Mouse (Mus musculus) hematopoietic stem cell, adult 5-6 weeks (primary cell): ENCODE data around the gene Fcgr1. TPM values are rescaled to one million over a fixed set of nuclear protein-coding genes. Genes with fewer than 3 reads are reported as not detected.

Experiments
- ATAC-seq, 2 experiments: fragments of 125-278 bp in 1 of 2; replicated peaks in 1 of 2; 2 replicates each; pipeline ENCODE4 v1.8.0; 2016 to 2017; ENCODE audit warnings: inconsistent platforms in 2 of 2, mild to moderate bottlenecking in 2 of 2, moderate number of reproducible peaks in 2 of 2, low read depth in 1 of 2, moderate TSS enrichment in 1 of 2; ENCODE audit not compliant: low FRiP score in 2 of 2, poor library complexity in 2 of 2, severe bottlenecking in 2 of 2, insufficient read depth in 1 of 2, low TSS enrichment in 1 of 2
- total RNA-seq: library from RNA; stranded (forward); fragments of 172-1452, 232-1000 nt; gene quantifications from 2 replicates; pipeline ENCODE4 v1.2.3, GENCODE M21; 2017

Fcgr1 gene
- total RNA-seq, 1 experiment from 2014 or later, result 4.9 TPM

DNA sequence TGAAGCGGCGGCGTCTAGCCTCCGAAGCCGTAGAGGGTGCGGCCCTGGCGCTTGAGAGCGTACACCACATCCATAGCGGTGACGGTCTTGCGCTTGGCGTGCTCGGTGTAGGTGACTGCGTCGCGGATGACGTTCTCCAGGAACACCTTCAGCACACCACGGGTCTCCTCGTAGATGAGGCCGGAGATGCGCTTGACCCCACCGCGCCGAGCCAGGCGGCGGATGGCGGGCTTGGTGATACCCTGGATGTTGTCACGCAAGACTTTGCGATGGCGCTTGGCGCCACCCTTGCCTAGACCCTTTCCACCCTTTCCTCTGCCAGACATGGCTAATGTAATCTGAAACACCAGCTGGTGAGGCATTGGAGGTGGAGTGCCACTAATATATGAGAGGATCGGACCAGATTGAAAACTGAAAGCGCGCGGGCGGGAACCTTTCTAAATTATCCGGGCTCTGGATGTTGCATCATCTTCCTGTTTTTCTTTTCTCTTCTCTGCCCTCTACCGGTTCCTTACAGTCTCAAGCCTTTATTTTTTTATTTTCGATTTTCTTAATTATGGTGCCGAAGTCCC is 30.7 kb downstream of the Fcgr1 start, which contains the start of gene Hist2h4:
TSS of gene Hist2h4 (minus strand) at position 333 of the 572 bp plus-strand sequence.
- ATAC-seq, result peak; percentile 87 to 89

DNA sequence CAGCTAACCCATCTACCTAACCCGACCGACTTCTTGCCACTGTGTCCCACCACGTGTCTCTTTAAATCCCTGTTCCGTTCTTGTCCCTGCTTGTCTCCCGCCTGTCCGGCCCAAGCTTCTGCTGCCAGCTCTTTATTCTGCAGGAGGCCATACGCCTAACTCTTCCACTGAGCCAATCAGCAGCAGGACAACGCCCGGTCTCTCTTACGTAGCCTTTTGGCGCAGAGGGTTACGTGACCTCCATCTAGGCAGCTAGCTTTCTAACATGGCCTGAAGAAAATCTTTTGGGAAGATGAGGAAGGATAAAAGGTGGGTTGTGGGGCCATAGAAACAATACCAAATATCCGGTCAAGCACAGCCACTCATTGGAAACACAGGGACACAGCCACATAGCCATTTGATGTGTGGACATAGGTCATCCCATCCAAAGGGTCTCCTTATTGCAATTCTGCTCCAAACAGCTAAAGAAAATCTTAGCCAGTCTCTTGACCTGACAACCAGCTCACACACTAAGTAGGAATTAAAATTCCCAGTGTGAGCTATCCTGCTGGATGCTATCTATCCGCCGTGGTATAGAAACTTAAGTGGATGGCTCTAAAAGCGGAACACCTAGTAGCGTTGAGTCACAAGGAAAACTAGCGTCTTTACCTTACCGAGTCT is 31.4 kb downstream of the Fcgr1 start:
- ATAC-seq, result peak; percentile 61 to 70

GRCm38 (mm10) chr3:96261623-96262022 is 32.1 kb downstream of the Fcgr1 start:
- no peak for ATAC-seq

DNA sequence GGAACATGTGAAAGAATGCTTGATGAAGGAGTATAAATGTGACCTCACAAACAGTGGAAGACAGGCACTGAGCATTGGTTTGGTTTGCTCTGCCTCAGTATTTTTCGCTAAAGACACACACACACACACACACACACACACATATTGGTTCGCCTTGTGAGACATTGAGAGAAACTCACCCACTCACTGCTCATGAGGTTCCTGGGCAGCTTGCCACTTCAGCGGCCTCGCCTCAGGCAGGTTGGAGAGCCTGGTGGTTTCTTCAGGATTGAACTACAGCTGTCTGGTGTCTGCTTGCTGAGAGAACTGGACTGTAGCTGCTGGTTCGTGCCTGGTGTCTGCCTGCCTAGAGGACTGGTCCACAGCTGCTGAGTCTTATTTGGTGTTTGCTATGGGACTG is 33.5 kb downstream of the Fcgr1 start:
- no peak for ATAC-seq

DNA sequence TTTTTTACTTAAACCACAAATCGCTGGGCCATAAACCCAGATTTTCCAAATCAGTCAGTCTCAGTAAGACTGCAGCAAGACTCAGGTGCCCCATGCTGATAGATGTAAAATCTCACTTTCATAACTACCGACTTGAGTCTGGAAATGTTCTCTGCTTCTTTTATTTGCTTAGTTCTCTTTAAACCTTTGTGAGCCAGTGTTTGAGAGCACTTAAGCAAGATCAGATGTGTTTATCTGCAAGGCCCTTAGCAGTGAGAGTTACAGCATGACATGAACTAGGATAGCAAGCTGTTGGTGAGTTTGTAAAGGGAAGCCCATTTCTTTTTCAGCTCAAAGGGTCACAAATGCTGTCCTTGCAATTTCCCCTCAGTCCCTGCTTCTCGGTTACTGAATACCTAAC is 36.6 kb downstream of the Fcgr1 start:
- no peak for ATAC-seq

DNA sequence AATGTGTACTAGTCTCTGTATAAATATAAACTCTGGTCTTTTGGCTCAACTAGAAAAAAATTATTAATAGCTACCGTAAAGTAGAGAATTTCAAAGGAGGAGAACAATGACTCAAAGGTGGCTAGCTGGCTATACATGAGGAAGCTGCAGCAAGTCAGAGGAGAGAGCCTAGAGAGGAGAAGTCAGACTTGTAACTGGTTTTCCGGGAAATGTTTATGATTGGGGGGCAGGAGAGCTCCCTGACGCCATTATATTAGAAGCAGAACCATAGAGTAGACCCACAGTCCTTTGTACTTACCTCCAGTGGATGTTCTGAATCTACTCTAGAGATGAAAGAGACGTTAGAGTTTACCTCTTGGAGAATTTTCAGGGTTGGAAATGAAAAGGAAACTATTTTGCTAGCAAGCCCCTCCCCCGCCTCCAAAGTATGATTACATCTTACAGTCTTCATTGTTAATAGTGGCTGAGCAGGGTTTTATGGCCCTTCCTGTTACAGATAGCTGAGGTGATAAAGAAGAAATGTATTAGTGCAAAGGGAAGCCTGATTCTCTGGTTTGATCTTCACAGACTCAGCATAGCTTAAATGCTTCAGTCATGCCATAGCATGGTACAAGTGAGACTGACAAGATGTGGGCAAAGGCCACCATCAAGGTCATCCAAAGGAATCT is 37.7 kb downstream of the Fcgr1 start:
- ATAC-seq, result no peak

GRCm38 (mm10) chr3:96254683-96255355 is 39.0 kb downstream of the Fcgr1 start:
- peak in 1 of 2 experiments; percentile 32; a peak in 1 of 4 replicates for ATAC-seq

GRCm38 (mm10) chr3:96251787-96252186 is 42.0 kb downstream of the Fcgr1 start:
- ATAC-seq, result peak in 1 of 2 experiments; percentile 27; a peak in 1 of 4 replicates

DNA sequence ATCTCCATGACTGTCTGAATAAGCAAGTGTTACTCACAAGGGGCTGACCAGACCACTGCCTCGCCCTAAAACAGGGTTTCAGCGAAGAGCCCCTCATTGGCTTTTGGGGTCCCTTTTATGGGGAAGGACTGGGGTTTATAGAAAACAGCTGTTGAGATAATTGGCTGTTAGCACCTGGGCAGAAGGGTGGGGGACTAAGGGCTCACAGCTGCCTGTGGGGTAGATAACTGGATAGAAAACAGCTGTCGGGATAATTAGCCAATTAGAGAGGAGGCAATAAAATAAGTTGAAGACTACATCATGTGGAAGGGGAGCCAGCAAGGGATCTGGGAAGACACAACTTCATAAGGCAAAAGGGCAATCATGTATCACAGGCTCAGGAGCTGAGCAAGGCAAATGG is 42.9 kb downstream of the Fcgr1 start:
- no peak for ATAC-seq

GRCm38 (mm10) chr3:96249034-96249345 is 44.8 kb downstream of the Fcgr1 start:
- no peak for ATAC-seq

GRCm38 (mm10) chr3:96248141-96249033 is 45.4 kb downstream of the Fcgr1 start:
- no peak for ATAC-seq

DNA sequence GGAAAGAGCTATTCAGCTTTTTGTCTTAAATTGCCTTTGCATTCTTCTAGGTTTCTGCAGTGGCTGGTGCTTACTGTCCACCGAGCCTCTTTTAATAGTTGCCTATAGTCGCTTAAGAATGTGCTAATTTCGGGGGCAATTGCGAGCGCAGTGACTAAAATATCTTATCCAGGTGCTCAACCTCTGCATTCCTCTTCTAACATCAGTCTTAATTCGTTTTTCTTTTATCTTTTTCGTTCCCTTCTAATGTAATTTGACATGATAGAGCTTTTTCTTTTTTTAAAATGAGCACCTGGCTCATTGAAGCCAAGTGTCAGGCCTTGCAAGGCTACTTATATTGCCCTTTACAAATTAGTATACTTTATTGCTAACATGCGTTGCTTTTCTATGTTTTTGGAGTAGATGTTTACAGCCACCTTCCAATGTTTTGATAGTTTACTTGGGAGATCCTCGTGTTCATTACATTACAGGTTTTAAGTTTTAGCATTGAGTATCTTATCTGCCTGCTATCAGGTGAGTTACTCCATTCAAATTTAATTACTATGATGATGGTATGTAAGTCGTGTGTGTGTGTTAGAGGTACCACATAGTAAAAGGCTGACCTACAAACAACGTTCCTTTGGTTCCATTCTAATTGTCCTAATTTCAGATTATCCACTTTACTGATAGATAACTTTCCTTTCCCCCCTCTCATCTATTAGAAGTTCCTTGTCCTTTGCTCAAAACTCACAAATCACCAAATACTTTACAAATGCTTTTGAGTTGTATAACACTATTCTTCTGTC is 46.2 kb downstream of the Fcgr1 start:
- no peak for ATAC-seq

- ATAC-seq, result peak; percentile 74 to 77
Measured at GRCm38 (mm10) chr3:96246427-96246856, 47.3 kb downstream of the Fcgr1 start, which contains the start of gene Hist2h3c1. TSS of gene Hist2h3c1 (plus strand) at chr3:96246685.

GRCm38 (mm10) chr3:96246018-96246417 is 47.8 kb downstream of the Fcgr1 start:
- ATAC-seq, result peak; percentile 18 to 33

DNA sequence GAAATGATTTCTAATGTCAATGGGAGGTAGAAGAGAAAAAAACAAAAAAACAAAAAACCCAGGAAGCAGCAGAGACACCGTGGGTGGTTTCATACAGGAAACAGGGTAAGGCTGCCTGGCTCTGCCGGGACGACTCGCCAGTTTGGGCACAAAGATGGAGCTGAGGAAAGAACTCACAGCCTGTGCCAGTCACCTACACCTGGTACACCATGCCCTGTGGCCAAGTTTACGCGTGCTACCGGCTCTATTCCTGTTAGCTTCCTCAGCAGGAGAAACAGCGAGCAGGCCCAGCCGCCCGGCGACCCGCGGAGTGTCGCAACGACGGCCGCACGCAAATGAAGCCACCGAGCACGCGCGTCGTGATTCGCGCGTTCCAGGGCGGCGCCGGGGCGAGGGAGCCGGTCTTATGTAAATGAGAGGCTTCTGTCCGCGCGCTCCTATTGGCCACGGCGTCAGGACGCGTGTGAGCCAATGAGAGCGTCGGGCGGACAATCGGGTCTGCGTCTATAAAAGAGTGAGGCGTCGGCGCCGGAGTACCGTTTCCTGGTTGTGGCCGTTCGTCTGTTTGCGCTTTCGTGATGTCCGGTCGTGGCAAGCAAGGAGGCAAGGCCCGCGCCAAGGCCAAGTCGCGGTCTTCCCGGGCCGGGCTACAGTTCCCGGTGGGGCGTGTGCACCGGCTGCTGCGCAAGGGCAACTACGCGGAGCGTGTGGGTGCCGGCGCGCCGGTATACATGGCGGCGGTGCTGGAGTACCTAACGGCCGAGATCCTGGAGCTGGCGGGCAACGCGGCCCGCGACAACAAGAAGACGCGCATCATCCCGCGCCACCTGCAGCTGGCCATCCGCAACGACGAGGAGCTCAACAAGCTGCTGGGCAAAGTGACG is 48.5 kb downstream of the Fcgr1 start, which contains the start of gene Hist2h2aa1:
TSS of gene Hist2h2aa1 (plus strand) at position 495 of the 884 bp plus-strand sequence.
- ATAC-seq, result peak; percentile 81 to 82
